Mouse (Mus musculus): Measurements from ENCODE around the gene Gp5. TPM values are rescaled to one million over a fixed set of nuclear protein-coding genes. Genes with fewer than 3 reads are reported as not detected.
"Not testable (repeated sequence)": the region's sequence is repeated elsewhere in the genome, so short reads cannot be mapped to it uniquely, and the experiment has no call there.

Gp5 gene
- 1.4 and 2.1 TPM in 2 replicates for total RNA-seq (2015; ENCODE audit: low replicate concordance)
- 1.9 TPM in 1 of 2 replicates, not detected in the other for total RNA-seq (2017; ENCODE audit: low replicate concordance)

DNA sequence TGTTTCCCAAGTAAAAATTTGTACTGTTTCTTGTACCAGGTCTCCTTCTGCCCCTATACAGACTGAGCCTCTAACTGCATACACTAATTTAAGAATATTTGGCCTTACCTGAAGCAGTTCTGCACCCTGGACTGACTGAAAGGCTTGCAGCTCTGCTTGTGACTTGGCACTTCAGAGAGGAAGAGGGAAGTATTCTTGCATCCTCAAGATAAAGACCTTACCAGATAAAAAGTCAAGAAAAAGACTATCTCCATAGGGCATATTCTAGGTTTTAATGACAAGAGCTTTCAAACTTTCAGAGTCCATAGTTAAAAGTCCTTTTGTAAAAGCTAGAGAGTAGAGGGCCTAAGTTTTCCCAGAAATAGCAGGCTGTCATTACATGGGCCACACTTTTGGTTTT, at the start of gene Gp5:
Gp5 (minus strand) TSS at position 133 of the 400 bp plus-strand sequence.
- ATAC-seq (replicated peaks; ENCODE audit: low FRiP score, poor library complexity, severe bottlenecking) = no peak

DNA sequence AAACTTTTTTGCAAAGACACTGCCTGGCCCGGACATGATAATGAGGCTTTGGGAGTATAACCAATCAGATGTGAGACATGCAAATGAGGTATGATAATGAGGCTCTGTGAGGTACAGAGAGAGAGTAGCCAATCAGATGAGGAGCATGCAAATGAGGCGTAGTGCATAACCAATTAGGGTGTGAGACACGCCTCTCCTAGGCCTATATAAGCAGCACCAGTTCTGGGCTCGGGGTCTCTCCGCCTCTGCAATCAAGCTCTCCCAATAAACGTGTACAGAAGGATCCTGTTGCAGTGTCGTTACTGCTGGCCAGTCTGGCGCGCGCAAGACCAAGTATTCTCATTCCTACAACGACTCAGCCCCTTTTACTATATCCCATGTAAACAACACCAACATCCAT, 42.9 kb upstream of the Gp5 start:
- not testable (repeated sequence) for ATAC-seq (replicated peaks; ENCODE audit: low FRiP score, poor library complexity, severe bottlenecking)

DNA sequence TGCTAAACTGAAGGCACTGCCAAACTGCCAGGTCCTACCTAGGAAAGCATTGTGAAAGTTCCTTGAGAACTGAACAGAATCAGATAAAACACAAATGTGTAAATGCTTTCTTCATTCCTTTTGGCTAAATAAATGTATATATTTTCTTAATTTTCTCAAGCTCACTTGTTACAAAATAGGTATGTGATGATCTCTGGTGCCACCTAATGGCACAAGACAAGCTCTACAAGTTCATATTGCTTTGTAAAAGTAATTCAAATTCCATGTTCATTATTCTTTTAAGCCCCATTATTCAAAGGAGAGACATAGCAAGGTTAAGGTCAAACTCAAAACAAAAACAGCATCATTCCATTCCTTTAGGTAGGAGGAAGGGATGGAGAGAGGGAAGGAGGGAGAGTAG, 3.7 kb upstream of the Gp5 start:
- ATAC-seq (replicated peaks; ENCODE audit: low FRiP score, poor library complexity, severe bottlenecking) = no peak

DNA sequence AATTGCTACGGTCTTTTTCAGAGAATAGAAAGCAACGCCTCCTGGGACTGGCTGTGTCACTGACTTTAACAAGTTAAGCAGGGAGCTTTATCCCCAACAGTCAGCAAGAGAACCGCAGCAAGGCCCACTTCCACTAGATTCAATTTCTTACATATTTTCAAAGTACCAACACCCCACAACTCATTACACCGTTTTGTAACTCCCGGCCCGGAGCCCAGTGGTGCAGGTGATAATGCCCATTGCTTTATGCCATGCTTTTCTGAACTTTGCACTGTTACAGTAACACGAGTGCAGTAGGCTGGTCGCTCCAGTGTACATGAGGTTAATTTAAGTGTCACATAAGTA, 436 bp downstream of the Gp5 start:
- ATAC-seq (replicated peaks; ENCODE audit: low FRiP score, poor library complexity, severe bottlenecking) = no peak

DNA sequence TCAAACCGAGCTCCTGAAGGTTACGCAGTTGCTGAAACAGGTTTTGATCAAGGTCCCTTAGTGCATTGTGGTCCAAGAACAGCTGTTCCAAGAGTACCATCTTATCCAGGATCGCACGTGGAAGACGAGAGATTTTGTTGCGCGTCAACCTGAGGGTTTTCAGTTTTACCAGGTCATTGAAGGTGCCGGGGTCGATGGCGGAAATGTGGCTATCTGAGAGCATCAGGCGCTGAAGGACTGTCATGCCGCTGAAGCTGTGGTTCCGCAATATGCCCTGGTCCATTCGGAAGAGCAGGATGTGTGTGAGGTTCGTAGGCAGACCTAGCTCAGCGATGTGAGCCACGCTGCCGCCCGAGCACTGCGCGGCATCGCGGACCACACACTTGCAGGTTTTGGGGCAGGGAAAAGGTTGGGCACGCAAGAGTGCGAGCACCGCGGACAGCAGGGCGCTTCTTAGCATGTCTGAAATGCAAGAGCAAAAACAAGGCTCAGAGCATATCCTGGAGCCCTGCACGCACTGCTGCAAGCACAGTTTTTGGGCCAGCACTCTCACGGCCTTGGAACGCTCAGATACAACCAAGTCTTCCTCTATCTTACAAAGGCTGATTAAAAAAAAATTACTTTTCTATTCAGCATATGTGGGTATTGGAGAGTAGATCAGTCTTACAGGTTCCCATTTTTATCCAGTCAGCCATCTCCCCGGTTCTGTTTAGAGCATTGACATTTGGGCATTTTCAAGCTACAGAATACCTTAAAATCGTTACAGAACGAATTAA, 996 bp downstream of the Gp5 start:
- 0 out of 2 replicates have a peak, but pooled peaks have one; percentile 29 for ATAC-seq (replicated peaks; ENCODE audit: low FRiP score, poor library complexity, severe bottlenecking)

DNA sequence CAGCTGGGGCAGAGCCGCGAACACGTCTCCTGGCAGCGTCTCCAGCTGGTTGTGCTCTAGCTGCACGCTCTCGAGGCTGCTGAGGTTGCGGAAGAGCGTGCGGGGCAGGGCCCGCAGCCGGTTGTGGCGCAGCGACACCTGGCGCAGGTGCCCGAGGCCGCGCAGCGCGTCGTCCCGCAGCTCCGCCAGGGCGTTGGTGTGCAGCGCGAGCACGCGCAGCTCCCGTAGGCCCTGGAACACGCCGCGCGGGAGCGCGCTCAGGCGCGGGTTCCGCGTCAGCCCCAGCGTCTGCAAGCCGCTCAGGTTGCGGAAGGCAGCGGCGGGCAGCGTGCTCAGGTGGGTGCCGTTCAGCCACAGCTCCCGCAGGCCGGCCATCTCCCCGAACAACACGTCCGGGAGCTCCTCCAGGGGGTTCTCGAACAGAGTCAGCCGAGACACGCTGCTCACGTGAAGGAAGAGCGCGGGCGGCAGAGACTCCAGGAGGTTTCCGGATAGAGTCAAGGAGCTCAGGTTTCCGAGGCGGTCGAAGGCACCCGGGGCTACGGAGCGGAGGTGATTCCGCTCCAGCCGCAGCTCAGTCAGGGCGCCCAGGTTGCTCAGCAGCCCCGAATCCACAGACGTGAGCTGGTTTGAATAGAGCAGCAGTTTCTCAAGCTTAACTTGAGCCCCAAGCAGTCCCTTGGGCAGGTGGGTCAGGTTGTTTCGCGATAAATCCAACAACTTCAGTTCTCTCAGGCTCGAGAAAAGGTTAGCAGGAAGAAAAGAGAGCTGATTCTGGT, 1.8 kb downstream of the Gp5 start:
- ATAC-seq (replicated peaks; ENCODE audit: low FRiP score, poor library complexity, severe bottlenecking) = no peak; the same call in 1 of the 2 replicates

DNA sequence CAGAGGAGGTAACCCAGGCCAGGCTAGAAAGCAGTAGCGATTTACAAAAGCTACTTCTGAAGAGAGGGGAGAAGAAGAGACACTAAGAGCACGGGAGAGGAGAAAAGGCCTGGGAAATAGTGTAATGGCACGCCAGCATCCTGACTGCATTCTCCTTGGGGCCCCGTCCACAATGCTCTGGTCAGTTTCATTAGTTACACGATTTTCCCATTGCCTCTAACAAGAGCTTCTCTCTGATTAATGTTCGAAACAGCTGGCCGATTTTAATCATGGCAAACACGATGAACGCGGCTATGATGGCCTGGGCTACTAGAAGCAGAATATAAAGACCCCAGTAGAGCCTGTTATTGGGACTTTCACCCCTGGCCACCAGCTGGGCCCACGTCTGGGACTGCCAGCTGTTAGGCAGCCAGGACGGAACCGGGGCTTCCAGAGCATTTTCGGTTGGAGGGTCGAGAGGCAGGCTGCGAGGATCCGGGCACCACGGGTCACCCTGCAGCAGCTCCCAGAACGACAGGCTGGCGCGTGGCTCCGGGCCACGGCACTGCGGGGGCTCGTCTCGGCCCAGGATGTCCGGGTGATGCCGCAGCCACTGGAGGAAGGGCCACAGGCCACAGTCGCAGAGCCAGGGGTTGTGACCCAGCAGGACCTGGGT, 2.5 kb downstream of the Gp5 start:
- ATAC-seq (replicated peaks; ENCODE audit: low FRiP score, poor library complexity, severe bottlenecking) = no peak

DNA sequence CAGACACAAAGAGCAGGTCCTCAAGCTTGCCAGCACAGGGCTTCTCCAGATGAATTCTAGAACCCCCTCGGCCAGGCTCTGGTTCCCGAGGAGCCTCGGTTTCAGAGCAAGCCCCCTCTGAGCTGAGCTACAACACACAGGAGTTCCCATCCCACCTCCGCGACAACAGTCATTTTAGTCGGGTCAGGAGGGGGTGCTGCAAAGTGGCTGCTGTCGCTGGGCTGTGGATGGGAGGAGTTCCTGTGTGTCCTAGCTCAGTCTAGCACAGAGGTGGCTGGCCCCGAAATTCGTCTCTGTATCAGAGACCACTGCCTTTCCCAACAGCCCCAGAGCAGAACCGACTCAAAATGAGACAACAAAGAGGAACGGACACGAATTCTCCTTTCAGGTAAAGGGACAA, 3.3 kb downstream of the Gp5 start:
- no peak for ATAC-seq (replicated peaks; ENCODE audit: low FRiP score, poor library complexity, severe bottlenecking)

DNA sequence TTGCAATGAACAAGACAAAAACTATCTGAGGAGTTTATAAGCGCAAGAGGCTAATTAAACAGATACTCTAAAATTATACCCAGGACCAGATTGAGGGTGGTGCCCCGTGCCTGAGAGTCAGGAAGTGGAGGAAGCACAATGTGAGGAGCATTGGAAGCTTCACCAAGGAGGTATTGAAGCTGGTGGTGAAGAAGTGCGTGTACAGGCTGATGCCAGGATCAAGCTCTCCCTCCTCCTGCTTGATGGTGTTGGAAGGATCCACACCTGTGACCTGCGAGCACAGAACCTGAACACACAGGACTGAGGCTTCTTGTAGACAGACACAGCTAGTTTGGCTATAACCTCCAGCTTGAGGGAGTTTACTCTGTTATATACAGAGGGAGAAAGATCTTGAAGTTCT, 4.5 kb downstream of the Gp5 start:
- no peak for ATAC-seq (replicated peaks; ENCODE audit: low FRiP score, poor library complexity, severe bottlenecking)

DNA sequence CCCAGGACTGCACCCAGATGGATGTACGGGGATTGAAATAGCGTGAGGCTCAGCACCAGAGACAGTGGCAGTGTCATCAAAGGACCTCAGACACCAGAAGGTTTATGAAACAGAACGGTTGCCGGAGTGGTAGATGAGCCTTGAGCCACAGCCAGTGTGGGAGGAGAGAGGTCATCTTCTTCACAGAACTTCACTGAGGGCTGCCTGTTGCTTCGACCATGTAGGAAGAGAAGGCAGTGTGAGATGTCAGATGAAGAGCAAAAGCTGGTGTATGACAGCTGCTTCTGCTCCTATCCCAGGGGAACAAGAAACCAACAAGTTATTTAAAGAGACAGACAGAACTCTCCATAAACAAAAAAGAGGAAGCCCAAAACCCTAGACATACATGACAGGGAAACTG, 6.3 kb downstream of the Gp5 start:
- ATAC-seq (replicated peaks; ENCODE audit: low FRiP score, poor library complexity, severe bottlenecking) = no peak

DNA sequence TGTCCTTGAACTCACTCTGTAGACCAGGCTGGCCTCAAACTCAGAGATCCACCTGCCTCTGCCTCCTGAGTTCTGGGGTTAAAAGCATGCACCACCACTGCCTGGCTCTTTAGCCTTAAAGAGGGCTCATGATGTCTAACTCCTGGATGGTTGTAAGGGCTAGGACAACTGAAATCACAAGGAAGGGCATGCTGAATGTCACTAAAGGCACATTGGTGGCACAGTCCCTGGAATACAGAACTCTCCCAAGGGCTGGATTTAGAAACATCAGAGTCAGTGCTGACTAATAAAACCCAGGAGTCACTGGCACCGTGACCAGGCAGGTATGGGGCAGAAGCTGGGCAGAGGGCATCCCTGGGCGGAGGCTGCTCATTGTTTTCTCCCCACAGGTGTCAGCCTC, 7.2 kb downstream of the Gp5 start:
- ATAC-seq (replicated peaks; ENCODE audit: low FRiP score, poor library complexity, severe bottlenecking) = no peak

DNA sequence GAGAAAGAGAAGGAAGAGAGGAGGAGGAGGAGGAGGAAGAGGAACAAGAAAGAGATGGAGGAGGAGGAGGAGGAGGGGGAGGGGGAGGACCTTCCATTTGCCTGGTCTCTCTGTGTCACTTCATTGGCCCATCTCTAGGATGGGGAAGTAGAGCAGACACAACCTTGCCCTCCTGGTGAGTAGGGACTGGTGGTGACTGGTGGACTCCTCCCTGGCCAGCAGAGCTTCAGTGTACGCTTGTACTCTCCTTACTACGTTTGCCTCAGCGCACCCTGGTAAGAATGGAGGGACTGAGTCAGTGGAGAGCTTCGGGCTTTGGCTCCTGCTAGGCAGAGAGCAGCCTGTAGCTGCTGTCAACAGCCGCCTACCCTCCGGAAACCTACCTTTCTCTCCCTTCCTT, 7.9 kb downstream of the Gp5 start:
- ATAC-seq (replicated peaks; ENCODE audit: low FRiP score, poor library complexity, severe bottlenecking) = no peak

DNA sequence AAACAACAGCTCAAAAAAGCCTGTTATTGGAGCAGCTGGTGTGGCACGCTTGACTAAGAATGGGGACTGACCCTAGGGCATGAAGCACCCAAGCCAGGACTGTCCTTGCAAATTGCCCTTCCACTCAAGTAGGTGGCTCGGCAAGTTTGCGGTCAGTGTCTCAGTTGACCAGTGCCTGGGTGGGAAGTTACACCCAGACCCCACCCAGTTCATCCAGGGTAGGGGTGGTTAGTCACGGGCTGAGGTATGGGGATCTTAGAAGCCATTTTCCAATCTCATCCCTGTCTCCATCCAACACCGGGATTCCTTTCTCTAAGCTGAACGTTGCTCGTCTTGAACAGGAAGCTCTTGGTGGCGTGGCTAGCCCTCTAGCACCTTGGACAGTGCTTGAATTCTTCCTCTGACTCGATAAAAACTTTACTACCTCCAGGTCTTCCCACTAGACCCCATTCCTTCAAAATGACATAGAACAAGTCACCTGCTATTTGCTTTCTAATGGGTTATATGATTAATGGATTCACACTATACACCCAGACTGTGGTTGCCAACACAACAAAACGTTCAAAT, 10.8 kb downstream of the Gp5 start:
- no peak for ATAC-seq (replicated peaks; ENCODE audit: low FRiP score, poor library complexity, severe bottlenecking)

DNA sequence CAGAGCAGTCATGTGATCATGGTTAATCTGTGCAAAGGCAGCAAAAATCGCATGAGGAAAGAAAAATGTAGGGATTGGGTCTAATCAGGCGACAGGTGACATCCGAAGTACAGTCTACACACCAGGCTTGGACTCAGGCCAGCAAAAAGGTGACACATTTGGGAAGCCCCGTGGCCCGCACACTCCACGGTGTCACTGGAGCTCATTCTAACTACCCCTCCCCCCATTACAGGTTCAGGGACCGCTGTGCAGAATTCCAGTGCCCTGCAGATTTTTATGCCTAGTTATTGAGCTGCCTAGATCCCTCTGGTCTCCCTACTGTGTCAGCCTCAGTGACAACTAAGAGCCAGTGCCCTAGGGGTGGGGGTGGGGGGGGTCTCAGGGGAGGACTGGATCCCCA, 13.1 kb downstream of the Gp5 start:
- ATAC-seq (replicated peaks; ENCODE audit: low FRiP score, poor library complexity, severe bottlenecking) = no peak

DNA sequence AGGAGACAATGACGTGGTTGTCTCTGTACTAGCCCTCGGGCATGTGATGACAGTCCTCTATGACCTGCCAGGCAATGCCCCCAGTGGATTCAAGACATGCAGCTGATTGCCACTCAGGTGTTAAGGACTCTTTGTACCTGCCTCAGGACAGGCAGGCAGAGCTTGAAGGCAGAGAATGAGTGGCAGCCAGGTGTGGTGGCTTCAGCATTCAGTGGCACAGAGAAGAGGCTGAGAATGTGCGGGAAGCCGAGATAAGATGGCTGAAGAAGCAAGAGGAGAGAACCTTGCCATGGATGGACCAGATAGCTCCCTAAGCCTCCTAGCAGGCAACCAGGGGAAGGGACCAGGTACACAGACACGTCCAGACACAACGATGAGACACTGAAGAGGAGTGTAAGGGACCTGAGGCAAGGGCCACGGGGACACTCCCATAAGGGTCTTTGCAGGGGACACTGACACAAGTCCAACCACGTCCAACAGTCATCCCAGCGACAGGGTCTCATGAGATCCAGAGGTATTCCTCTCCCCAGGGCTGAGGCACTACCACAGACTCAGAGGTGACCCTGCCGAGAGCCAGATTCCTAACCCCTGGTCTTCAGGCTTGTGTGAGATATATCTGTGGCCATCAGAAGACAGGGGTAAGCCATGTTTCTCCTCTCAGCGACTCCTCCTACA, 13.8 kb downstream of the Gp5 start:
- ATAC-seq (replicated peaks; ENCODE audit: low FRiP score, poor library complexity, severe bottlenecking) = no peak

DNA sequence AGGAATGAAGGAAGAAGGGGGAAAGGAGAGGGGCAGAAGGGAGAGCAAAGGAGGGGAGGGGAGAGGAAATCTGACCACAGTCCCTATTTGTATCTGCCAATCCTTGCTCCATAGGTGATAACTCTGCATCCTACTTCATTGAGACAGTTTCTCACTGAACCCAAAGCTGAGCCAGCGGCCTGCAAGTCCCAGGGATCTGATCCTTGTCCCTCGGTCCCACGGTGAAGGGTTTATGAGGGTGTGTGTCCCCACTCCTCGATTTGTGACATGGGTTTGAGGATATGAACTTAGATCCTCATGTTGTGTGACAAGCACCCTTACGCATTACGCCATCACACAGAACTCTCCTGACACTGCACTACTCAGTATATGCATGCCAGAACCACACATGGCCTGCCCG, 15.5 kb downstream of the Gp5 start:
- no peak for ATAC-seq (replicated peaks; ENCODE audit: low FRiP score, poor library complexity, severe bottlenecking)

DNA sequence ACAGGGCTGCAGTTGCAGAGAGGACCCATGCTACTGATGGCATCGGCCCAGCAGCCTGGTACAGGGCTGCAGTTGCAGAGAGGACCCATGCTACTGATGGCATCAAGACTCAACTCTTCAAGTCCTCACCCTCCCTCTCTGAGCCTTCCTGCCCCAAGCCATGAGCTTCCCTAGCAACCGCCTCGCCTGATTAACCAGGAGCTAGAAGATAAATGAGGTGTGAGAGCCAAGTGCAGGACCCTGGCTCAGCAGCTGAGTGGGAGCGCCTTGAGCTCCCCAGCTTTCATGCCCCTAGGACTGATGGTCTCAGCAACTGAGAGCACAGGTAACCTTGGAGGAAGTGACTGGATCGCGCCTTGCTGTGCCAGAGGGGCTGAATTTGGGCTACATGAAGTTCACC, 20.1 kb downstream of the Gp5 start:
- ATAC-seq (replicated peaks; ENCODE audit: low FRiP score, poor library complexity, severe bottlenecking) = no peak

DNA sequence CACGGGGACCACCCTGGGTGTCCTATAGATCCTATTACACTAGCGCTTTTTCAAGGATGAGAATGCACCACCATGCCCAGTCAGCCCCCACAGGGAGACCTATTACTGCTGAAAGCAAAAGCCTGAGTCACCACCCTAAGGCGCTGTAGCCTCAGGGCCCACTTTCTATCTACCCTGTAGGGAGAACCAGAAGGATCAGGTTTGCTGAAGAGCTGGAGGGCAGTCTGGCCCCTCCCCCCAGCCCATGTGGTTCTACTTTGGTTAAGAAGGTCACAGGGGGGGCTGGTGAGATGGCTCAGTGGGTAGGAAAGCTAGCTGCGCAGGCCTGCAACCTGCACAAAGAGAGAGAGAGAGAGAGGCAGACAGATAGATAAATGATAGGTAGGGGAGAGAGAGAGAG, 24.9 kb downstream of the Gp5 start:
- ATAC-seq (replicated peaks; ENCODE audit: low FRiP score, poor library complexity, severe bottlenecking) = no peak

DNA sequence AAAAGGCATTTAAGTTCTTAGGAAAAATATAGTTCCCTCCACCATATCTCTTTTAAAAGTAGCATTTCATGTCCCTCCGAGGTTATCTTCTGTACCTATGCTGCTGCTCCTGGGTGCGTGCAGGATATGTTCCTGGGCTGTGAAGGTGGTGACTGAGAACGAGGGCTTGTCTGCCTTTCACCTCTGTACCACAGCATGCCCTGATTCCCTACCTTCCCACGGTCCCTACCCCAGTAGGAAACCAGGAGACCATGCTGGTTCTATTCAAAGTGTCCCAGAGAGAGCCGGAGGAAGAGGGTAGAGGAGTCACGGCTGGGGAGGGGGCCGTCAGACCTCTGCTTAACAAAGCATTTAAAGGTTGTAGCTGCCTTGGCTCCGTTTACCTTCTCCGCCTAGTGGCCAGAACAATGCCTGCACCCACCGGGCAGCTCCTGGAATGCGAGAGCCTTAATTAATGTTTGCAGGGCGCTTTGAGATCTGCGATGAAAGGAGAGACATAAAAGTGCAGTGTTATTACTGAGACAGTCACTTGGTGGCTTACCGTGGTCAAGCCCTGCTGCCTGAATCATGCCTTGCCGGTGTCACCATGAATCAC, 26.7 kb downstream of the Gp5 start:
- no peak; the same call in 1 of the 2 replicates for ATAC-seq (replicated peaks; ENCODE audit: low FRiP score, poor library complexity, severe bottlenecking)
